Mouse (Mus musculus): ENCODE measurements around the gene Lsm7.

Lsm7 gene

DNA sequence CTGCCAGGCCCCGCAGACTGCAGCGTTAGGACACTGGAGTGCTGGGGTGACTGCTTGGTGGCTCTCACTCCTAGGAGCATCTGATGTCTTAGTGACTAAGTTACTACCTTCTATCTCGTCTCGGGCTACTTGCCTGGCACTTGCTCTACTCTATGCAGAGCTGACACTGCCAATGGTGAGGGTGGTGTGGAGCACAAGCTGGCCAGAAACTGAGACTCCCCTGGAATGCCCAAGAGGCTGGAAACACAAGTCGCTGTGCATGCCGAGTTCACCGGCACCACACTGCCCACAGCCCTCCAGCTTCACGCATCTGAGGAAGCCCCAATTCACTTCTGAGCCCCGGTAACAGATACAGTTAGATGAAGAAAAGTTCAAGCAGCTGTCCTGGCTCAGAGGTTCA lies 19.0 kb upstream of the Lsm7 start:
- DNase-seq, result no peak

DNA sequence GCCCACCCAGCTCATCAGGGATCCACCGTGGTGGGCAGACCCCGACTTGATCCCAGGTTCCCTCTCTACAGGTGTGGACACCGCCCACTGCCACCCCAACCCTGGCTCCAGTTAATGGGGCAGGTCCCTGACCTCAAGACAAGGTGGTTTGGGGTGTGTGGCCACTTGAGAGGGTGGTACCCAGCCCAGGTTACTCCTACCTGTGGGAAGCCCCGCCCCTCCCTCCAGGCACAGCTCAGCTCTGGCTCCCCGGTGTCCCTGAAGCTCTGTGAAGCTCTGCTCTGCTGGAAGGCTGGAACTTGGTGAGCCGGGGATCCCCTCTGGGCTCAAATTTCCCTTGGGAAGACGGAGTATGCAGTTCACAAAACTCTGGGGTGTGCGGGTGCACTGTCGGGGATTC lies 16.6 kb upstream of the Lsm7 start, which contains the start of gene Tmprss9:
Tmprss9 (plus strand) TSS at position 268 of the 400 bp plus-strand sequence.
- DNase-seq, result peak; percentile 45 to 63

DNA sequence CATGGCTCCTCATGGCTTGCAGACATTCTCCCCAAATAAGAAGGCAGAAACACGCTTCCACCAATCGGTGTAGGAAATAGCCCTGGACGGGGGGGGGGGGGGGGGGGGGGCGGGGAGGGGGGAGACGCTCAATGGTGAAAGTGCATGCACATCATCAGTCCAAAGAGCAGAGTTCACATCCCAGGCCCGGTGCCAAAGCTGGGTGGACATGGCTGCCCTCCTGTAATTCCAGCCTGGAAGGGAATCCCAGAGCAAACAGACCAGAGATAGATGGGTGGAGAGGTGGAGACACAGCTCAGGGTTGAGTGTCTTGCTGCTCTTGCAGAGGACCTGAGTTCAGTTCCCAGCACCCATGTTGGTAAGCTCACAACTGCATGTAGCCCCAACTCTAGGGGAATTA lies 16.0 kb upstream of the Lsm7 start:
- DNase-seq, result peak; percentile 85 to 92

DNA sequence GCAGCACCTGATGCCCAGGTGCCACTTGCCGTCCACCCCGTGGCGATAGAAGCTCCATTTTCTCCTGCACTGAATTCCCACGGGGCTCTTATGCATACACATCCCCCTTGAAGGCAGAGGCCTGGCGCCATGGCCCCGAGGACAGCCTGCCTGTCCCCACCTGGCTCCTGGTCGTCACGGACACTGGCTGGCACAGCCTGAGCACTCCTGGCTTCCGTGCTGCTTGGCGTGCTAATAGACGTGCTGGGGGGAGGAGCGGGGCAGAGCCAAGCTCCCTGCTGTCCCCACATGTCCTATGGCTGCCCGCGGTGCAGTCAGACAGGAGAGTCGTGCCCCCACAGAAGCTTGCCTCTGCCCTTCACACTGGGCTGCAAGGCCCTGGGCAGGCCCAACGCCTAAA lies 9.4 kb upstream of the Lsm7 start:
- no peak for DNase-seq

DNA sequence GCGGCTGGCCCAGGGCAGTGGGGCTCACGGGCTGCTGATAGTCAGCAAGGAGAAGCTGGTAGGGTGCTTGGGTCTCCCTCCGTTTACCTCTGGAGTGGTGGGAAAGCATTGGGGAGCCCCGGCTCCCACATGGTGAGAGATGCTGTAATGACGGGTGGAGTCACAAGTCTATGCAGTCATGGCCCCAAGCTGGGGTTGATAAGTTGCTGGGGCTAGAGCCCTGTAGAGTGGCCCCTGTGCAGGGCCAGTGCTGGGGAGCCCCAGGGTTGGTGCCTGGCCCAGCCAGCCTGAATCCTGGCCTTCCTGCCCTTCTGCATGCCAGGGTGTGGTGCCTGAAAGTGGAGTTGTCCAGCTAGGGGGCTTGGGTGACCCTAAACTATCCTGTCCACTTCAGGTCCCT lies 7.3 kb upstream of the Lsm7 start:
- no peak for DNase-seq

DNA sequence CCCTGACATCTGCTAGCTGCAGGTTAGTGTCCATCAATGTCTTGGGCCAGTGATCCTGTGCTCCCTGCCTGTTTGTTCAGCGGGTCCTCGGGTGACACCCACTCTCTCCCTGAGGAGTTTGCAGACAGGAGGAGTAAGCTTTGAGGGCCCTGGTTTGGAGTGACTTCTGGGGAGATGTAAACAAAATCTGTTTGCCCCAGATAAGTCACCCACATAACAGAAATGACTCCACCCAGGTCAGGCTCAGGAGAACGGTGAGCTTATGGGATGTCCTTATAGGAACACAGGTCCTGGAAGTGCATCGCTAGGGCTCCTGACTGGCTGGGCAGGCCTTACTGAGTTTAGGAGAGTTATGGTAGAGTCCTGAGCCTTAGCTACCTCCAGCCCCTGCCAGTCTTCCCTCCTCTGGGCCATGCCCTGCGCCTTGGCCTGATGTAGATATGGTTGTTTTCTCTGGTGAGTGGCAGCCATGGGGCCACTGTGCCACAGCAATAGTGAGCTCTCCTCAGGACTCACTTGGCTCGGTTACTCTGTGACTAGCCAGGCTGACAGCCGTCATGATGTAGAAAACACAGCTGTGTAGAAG lies 3.4 kb upstream of the Lsm7 start:
- DNase-seq, result no peak

DNA sequence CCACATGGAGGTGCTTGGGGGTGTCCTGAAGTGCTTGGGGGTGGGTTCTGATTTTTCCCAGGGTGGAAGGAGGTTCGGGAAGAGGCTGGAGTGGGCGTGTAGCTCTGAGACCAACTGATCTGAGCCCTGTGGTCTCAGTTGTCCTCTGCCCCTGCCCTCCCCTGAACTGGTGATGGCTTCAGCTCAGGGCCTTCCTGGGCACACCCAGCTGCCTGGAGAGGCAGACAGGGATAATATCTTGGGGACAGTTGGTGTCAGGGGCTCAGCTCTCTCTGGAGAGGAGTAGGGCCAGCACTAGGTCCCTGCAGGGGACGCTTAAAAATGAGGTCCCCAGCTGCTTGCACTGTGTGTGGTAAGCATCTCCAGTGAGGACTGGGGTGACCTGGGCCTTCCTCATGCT lies 2.8 kb upstream of the Lsm7 start:
- no peak for DNase-seq

DNA sequence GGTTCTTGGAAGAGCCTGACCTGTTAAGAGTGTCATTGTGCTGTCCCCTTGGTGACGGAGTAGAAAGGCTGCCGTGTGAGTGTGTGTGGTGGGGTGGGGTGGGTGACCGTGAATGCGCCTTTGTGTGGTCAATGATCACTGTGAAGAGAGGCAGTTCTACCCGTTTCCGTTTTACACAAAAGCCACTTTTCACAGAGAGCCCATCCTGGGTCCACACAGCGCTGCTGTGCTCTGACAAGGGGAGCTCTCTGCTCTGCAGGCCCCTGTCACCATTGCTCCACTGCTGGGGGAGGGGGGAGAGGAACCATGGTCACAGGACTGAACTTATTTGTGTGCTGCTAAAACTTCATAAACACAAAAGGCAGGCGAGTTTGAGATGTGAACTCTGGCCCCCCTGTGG lies 2.4 kb upstream of the Lsm7 start:
- no peak for DNase-seq

DNA sequence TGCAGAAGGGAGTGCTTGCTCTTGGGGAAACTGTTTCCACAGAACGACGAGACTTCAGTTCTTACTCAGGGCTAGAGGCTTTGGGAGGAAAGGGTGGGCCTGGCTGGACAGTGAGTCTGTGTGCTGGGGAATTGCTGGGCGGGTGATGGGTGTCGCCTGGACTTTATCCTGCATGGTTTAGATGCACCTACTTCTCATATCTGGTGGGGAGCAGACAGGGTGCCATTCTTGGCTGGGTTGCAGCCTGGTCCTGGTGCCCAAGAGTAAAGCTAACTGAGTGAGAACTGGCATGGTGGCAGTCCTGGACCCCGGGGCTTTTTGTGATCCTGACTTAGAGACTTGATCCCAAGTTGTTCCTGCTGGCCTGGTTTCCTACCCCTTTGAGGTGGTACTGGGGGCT lies 1.9 kb upstream of the Lsm7 start:
- DNase-seq, result no peak

DNA sequence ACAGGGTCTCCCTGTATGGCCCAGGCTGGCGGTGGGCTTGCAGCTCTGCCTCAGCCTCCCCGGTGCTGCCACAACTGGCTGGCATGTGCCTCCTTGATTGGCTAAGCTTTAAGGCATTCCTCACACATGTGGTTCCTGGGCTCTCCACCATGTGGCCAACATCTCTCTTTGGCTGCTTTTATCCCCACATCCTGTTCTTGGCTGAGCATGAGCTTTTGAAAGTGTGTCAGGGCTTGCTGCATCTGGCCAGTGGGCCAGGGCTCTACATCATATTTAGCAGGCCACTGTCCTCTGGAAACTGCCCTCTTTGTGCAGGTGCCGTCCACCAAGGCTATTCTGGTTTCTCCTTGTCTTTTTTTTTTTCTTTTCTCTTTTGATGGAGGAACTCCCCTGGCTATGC lies 1.3 kb upstream of the Lsm7 start:
- no peak for DNase-seq

DNA sequence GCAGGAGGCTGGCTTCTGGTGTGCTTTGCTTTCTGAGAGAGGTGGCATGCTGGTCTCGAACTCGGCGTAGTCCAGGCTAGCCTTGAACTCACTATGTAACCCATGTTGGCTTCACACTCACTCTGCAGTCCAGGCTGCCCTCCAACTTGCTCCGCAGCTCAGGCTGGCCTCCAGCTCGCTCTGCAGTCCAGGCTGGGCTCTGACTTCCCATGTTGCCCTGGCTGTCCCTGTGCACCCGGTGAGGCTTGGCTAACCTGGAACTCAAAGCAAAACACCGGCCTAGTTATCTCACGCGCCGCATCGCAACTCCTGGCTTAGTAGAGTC lies 702 bp upstream of the Lsm7 start:
- DNase-seq, result no peak

DNA sequence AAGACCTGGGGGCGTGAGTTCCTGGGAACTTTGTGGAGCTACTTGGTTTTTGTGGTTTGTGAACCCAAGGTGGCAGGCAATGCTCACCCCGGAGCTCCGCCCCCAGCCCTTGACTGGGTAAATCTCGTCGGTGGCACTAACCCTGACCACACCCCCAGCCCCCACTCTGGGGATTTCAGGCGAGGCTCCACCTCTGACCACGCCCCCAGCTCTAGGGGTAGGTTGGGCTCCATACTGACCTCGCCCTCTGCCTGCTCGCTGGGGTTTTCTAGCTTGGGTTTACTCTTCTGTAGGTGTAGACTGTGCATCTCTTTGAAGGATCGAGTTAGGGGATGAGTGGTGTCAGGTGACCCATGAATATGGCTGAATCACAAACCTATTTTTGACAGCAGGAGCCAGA lies 6.4 kb downstream of the Lsm7 start:
- DNase-seq, result peak; percentile 57 to 72

DNA sequence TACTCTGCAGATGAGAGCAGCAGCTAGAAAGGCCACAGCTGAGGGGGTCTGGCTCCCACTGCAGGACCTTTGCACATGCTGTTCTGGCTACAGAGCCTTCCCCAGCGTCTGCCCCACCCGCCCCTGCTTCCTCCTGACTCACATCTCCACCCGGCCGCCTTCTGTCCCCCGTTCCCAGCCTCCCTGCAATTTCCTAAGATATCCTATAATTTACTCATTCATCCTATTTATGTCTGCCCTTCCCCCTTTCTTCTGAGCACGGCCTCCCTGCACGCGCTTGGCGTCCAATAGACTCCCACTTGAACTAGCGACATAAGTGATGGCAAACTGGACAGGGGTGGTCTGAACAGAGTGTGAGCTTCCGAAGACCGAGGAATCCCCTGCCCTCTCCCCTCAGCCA lies 9.3 kb downstream of the Lsm7 start:
- no peak for DNase-seq

DNA sequence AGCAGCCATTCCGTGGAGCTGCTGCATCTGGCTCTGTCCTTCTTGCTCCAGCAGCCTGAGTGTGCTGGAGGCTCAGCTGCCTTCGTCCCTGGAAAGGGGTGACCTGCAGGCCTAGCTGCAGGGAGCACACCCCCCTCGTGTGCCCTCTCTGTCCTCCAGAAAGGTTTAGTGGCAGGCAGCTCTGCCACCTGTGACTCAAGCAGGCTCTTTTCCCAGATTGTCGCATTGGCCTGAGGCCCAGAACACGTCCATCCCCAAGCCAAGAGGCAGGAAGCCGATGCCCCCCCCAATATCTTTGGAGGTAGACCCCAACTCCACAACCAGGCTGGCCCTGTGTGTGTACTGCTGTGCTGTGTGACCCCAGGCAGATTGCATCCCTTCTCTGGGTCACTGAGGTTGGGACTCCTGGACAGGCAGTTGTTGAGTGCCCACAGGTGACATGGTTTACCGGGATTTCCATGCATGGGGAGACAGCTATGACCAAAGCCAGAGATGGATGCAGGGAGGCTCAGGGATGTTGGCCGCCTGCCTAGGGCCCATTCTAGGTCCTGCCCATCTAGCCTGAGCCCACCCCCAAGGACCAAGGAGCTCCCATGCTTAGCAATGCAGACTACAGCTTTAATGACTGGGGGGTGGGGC lies 9.8 kb downstream of the Lsm7 start:
- no peak for DNase-seq

DNA sequence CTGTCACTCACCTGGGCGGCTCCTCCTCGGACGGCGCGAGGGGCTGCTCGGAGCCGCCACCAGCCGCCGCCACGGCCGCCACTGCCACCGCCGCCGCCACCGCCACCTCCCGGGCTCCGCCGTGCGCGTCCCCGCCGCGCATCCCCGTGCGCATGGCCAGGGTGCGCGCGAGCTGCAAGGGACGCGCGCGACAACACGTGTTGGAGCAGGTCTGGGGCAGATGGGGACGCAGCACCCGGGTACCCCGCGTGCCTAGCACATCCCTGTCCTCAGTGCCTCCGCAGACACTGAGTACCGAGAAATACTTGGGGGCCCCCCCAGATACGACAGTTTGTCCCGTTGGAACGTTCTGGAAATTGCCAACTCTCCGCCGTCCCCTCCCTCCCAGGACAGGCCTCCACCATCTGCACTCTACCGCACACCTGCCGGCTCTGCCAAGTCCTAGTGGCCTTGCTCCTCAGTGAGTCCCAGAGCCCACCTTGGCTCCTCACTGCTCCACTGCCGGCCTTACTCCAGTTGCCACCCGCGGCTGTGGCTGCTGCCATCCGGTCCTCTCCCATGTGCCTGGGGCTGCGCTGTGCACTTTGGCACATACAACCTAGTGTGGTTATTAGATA lies 11.0 kb downstream of the Lsm7 start, which contains the start of gene Lingo3:
Lingo3 (minus strand) TSS at position 109 of the 617 bp plus-strand sequence.
- DNase-seq, result no peak

DNA sequence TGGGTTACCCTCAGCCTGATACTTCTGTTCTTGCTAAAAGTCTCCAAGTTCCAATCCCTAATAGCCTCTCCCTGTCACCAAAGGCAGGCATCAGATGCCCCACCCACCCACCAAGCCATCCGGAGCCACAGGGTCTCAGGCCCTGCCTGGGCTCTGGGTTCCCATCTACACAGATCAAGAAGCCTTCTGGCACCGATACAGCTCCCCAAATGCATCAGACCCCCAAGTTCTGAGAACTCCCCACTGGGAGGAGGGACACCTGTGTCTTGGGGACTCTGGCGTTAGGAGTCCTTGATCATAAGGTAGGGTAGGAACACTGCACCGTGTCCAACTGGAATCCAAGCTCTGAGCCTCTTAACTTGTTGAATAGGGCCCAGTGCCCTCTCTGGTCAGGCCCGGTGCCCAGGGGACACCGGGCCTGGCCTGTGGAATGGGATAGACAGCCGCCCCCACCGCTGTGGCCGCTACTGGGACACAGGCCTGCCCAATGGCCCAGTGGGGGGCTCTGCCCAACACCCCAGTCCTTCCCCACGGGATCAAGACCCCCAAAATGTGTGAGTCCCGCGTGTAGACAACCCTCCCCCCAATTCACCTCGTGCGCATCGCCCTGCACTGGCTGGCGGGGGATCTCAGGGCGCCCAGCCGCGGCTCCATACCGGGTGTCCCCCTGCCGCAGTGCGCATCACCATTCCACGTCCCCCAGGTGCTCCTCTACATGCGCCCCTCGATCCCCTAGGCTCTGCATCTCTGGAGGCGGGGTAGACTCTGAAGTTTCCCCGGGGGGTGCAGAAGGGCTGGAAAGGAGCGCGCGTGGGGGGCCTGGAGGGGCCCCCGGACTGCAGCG lies 11.7 kb downstream of the Lsm7 start:
- no peak for DNase-seq

DNA sequence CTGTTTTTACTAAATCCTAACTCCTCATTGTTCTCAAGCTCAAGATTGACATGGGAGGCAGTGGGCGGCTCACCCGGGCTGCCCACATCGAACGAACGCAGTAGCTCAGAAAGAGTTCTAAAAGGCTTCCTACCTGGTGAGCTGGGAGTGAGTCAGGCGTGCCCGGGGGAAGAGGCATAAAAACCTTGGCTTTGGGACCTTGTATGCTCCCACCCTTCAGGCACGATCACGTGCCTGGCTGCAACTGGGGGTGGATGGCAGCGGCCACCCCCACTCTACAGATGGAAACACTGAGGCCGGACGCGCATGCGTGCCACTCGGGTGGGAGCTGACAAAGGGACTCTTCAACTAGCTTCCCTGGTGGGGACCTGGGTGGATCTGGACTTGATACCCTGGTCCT lies 12.7 kb downstream of the Lsm7 start:
- no peak for DNase-seq

DNA sequence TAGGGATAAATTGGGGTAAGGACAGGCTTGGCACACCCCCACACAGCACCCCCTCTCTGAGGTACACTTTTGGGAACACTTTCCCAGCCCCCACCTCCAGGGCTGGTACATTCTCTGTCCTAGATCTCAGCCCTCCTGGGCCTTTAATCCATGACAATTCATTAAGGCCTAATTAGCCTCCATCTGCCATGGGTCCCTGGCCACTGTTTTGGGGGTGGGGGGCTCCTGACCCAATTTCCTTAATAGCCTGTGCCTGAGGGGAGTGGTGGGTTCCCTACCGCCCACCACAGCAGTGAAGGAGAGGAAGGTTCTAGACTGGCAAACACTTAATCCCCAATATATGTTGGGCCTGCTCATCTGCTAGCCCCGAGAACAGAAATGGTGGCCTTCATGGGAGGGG lies 13.3 kb downstream of the Lsm7 start:
- no peak for DNase-seq

DNA sequence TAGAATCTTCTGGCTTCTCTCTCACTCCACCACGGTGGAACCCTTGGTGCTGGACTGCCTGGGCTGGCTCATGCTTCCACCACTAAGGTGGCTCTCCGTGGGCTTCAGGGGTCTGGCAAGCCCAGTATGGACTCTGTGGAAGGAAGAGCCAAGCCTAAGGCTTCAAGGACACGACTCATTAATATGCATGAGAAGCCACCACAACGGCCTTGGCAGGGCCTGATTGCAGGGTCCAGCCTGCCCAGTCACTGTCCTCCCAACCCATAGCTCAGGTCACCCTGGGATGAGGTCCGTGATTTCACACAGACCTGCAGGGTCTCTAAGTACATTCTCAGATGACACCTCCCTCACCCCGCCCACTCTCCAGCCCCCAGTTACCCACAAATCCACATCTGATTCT lies 15.2 kb downstream of the Lsm7 start:
- DNase-seq, result no peak

DNA sequence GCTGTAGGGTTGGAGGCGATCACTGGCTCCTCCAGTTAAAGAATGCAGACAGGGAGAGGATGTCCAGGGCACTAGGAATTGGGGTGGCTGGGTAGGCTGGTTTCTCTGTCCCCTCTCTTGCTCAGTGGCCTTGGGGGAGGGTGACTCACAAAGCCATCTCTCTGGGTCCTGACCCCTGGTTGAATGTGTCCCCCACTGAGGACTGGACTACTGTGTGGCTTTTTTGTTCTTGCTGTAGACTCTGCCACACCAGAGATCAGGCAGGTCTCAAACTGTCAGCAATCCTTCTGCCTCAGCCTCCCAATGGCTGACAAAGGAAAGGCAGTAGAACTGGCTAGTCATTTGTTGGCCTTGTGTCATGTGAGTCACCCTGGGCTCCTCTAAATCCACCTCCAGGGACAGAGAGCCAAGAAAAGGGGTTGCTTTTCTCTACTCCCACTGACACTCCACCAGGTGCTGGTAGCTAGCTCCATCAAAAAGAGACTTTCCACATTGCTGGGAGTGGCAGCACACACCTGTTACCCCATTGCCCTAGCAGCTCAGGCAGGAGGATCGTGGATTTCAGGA lies 16.6 kb downstream of the Lsm7 start:
- no peak for DNase-seq

DNA sequence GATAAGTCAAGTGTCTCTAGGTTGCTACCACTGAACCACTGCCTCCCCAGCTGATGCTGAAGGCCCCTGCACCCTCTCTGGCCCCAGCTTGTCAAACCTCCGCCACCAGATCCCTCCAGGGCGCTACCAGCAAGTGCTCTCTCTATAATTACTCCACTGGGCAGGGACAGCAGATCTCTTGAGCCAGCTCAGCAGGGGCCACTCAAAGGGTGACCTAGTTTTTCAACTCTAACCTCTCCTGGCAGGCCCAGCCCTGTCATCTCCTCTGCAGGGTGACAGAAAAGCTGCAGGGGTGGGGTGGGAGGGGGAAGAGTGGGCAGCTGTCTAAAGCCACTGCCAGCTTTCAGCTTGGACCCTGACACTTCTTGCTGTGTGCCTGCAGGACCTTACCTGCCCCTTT lies 17.2 kb downstream of the Lsm7 start:
- DNase-seq, result peak in 1 of 2 experiments; percentile 32

DNA sequence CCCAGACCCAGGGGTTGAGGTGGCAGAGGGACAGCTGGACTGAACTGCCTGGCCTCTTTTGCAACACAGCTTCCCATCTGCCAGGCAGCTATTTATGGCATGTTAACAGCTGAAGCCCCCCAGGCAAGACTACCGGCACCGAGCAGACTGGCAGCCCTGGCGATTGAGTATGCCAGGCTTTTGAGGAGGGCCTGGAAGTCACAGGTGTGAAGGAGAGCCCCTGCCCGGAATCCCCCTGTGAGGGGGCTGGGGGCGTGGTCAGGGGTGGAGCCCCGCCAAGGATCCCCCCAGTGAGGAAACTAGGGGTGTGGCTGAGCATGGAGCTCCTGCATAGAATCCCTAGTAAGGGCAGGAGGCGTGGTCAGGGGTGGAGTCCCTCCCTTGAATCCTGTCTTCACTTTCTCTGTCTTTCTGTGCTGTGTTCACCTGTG lies 18.0 kb downstream of the Lsm7 start:
- DNase-seq, result no peak

DNA sequence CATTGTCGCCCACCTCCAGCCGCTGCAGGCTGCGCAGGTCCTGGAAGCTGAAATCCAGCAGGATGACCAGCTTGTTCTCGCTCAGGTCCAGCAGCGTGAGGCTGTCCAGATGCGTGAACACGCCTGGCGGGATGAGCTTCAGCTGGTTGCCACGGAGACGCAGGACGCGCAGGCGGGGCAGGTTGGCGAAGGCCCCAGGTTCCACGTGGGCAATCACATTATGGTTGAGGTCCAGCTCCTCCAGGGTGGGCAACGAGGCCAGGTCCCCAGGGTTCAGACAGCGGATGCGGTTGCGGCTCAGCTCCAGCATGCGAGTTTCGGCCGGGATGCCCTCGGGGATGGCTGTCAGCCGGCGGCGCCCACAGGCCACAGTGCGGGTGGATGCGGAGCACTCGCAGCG lies 19.4 kb downstream of the Lsm7 start:
- DNase-seq, result no peak
